Mouse (Mus musculus) liver, embryonic 16.5 days (tissue): ENCODE measurements around the gene Usp24. TPM values are rescaled to one million over a fixed set of nuclear protein-coding genes. Genes with fewer than 3 reads are reported as not detected.

Source experiments
- ATAC-seq: fragments of 200-750 bp; cut with Nextera tagmentation; 2 replicates; pipeline ENCODE4 v1.8.0; 2017; ENCODE audit warnings: low read depth, mild to moderate bottlenecking, moderate number of reproducible peaks, moderate library complexity
- H3K27ac ChIP-seq: fragments of 300-500 bp; sonication (generic); 2 replicates; pipeline ENCODE4 v1.5.1; 2014; ENCODE audit warnings: mild to moderate bottlenecking, low read length
- H3K27me3 ChIP-seq: fragments of 300-500 bp; sonication (generic); 2 replicates; pipeline ENCODE4 v1.6.1; 2014; ENCODE audit warnings: low read depth, low read length, mixed read lengths; ENCODE audit not compliant: control insufficient read depth, insufficient read depth
- H3K36me3 ChIP-seq: fragments of 300-500 bp; sonication (generic); 2 replicates; pipeline ENCODE4 v1.6.1; 2014; ENCODE audit warnings: mild to moderate bottlenecking; ENCODE audit not compliant: control insufficient read depth, insufficient read depth
- H3K4me1 ChIP-seq: fragments of 300-500 bp; sonication (generic); 2 replicates; pipeline ENCODE4 v1.6.1; 2014; ENCODE audit warnings: low read depth, low read length, mixed read lengths; ENCODE audit not compliant: control insufficient read depth
- H3K4me2 ChIP-seq: fragments of 300-500 bp; sonication (generic); 2 replicates; pipeline ENCODE4 v1.6.1; 2014; ENCODE audit warnings: low read depth, low read length, mixed read lengths
- H3K4me3 ChIP-seq: fragments of 300-500 bp; sonication (generic); 2 replicates; pipeline ENCODE4 v1.5.1; 2014; ENCODE audit warnings: low read depth, mild to moderate bottlenecking, low read length
- H3K9ac ChIP-seq: fragments of 300-500 bp; sonication (generic); 2 replicates; pipeline ENCODE4 v1.6.1; 2014; ENCODE audit warnings: low read depth, low read length
- H3K9me3 ChIP-seq: fragments of 300-500 bp; sonication (generic); replicated peaks from 2 replicates; pipeline ENCODE4 v1.6.1; 2016; ENCODE audit warnings: low read length; ENCODE audit not compliant: control insufficient read depth
- whole genome bisulfite sequencing: fragments of 180-500 bp; shearing (Covaris S2); extraction: QIAGEN DNeasy Blood & Tissue Kit; methylation state at CpG from one replicate; pipeline ENCODE4 v1.1.7; 2014; ENCODE audit not compliant: insufficient replicate concordance; 5-methylcytosine and 5-hydroxymethylcytosine counted together
- polyA plus RNA-seq: library from polyadenylated mRNA; unstranded; fragments of >200 nt; fragmentation: Nextera tagmentation; extraction: Ambion mirVana; gene quantifications from 2 replicates; pipeline ENCODE4 v1.2.1, GENCODE M21; 2015

Gene Usp24
- 3.5 and 3.8 TPM in 2 replicates for polyA plus RNA-seq

DNA sequence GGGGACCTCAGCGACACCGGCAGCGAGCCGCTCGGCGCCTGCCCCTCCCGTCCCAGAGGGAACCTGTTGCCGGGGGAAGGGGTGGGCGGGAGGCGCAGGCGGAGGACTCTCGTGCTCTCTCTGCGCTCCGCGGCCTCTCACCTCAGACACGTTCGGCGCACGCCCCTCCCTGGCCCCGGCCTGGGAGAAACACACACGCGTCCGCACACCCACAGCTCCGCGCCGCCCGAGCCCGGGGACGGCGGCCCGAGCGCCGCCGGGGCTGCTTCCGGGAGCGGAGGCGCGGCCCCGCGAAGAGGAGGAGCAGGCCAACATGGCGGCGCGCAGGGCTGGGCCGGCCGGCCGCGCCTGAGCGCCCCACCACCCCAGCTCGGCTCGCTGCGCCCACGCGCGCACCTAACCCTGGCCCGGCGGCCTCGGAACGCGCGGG is at the start of gene Usp24:
Gene Usp24, plus strand, starts transcription at position 293 of the 430 bp plus-strand sequence.
- Histone ChIP-seq H3K9me3 (no peaks in the 10 kb centered on the region), H3K4me2 (peak within 1 kb of the TSS; percentile 83), H3K27ac (peak within 1 kb of the TSS; percentile 95), H3K4me3 (peak within 1 kb of the TSS; percentile 97), H3K27me3 (no peaks in the 10 kb centered on the region), H3K36me3 (no peaks in the 10 kb centered on the region), H3K9ac (peak within 1 kb of the TSS; percentile 97), H3K4me1 (peaks cover 45% of the 10 kb centered on the region)
- under 1% methylated on average over 42 of the region's 60 CpGs for WGBS
- ATAC-seq = peak; percentile 89

DNA sequence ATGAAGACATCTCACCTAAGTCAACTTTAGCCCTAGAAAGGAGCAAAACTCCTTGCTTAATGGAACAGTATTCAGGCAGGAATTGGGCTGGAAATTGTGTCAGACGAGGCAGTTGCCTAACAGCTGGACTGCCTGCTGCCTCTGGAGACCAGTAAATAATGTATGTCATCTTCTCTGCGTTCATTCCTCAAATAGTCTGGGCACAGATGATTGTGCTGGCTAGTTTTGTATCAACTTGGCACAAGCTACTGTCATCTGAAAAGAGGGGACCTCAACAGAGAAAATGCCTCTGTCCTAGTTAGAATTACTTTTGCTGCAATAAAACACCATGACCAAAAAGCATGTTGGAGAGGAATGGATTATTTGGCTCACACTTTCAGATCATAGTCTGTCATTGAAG is 39.1 kb upstream of the Usp24 start:
- 47% methylated on average over 2 of the region's 2 CpGs for WGBS
- no peak for ATAC-seq
- peaks cover 6% of the 10 kb centered on the region for H3K4me1 ChIP-seq
- no peak overlapping the region for H3K4me3 ChIP-seq
- no peaks in the 10 kb centered on the region for H3K27me3 ChIP-seq
- H3K4me2 ChIP-seq = no peak overlapping the region
- no peaks in the 10 kb centered on the region for H3K36me3 ChIP-seq
- H3K9me3 ChIP-seq = no peaks in the 10 kb centered on the region
- no peak overlapping the region for H3K9ac ChIP-seq
- no peak overlapping the region for H3K27ac ChIP-seq

DNA sequence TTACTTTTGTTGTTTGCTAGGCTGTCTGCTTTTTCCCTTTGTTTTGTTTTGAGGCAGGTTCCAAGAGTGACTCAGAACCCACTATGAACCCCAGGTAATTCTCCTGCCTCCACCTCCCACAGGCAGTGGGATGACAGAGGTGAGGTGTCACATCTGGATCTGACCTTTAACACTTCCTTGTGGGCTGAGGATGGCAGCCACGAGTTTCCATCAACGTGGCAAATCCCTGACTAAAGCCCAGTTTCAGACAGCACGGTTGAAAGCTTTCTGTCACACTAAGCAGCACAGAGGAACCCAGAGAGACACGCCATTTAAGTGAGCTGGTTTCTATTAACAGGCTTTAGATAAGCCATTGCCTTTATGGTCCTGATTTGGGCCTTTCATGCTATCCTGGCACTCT is 36.8 kb upstream of the Usp24 start:
- Histone ChIP-seq H3K4me2 (no peak overlapping the region), H3K36me3 (no peaks in the 10 kb centered on the region), H3K27me3 (no peaks in the 10 kb centered on the region), H3K27ac (no peak overlapping the region), H3K4me1 (peaks cover 9% of the 10 kb centered on the region), H3K4me3 (no peak overlapping the region), H3K9ac (no peak overlapping the region), H3K9me3 (no peaks in the 10 kb centered on the region)
- no peak for ATAC-seq
- 34% methylated on average over 4 of the region's 4 CpGs for WGBS

DNA sequence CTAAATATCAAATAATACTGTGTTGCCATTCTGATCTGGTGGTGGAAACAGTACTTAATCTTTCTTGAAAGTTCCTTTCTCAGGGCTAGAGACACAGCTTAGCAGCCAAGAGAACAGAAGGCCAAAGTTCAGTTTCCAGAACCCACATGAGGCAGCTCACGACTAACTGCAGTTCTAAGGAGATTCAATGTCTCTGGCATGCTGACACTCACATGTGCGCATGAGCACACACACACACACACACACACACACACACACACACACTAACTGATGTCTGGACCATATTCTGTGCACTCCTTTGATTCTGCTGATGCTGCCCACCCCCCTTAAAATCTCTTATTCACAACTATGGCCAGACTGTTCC is 34.9 kb upstream of the Usp24 start:
- ATAC-seq = no peak
- H3K4me1 ChIP-seq = peaks cover 9% of the 10 kb centered on the region
- H3K9ac ChIP-seq = no peak overlapping the region
- H3K27ac ChIP-seq = no peak overlapping the region
- no peak overlapping the region for H3K4me3 ChIP-seq
- H3K27me3 ChIP-seq = no peaks in the 10 kb centered on the region
- no peak overlapping the region for H3K4me2 ChIP-seq
- H3K9me3 ChIP-seq = no peaks in the 10 kb centered on the region
- WGBS = 62% methylated on average over 2 of the region's 2 CpGs
- no peaks in the 10 kb centered on the region for H3K36me3 ChIP-seq

DNA sequence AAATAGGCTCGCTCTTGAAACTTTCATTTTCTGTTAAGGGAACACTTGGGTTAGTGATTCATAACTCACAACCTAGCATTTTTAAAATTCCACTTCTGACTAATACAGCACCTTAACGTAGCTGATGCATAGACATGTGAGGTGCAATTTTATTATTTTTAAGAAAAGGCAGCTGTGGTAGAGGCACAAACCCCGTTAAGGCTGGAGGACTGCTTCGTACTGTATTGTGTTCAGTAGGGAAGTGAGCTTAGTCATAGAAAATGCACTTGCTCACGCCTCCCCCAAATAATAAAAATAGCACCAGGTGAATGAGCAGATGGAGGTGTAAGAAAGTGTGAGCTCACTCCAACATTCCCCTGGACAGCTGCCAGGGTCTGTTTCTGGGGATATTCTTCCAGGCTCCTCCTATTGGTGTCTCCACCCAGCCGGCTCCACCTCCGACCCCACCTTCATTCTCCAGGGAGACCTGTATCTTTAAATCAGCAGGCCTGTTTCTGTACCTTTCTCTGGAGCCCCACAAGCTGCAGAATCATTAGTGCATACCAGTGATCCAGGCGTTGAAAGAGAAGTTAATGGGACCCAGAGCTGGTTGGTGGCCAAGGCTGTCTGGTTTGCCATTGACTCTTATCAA is 34.4 kb upstream of the Usp24 start:
- WGBS = 57% methylated on average over 8 of the region's 8 CpGs
- peak; percentile 64 for ATAC-seq

DNA sequence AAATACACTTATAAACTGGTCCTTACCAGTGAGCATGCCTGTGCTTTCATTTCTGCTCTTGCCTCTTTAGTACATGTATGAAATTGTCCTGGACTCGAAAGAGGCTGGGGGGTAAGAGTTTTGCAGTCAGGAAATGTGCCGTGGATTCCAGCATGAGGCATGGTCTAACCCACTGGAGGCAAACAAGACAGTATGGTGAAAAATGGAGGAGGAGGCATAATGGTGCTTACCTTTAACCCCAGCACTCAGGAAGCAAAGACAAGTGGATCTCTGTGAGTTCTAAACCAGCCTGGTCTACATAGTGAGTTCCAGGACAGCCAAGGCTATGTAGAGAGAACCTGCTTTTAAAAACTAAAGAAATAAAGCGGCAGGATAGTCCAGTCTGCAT is 33.9 kb upstream of the Usp24 start:
- 78% methylated on average over 3 of the region's 3 CpGs for WGBS
- no peaks in the 10 kb centered on the region for H3K9me3 ChIP-seq
- H3K4me2 ChIP-seq = no peak overlapping the region
- H3K36me3 ChIP-seq = no peaks in the 10 kb centered on the region
- no peak overlapping the region for H3K9ac ChIP-seq
- no peaks in the 10 kb centered on the region for H3K27me3 ChIP-seq
- no peak overlapping the region for H3K27ac ChIP-seq
- H3K4me1 ChIP-seq = peaks cover 9% of the 10 kb centered on the region
- no peak overlapping the region for H3K4me3 ChIP-seq
- ATAC-seq = no peak

More for the DNA sequence above, 34.4 kb upstream of the Usp24 start:
- Histone ChIP-seq H3K9ac (no peak overlapping the region), H3K4me3 (no peak overlapping the region), H3K36me3 (no peaks in the 10 kb centered on the region), H3K9me3 (no peaks in the 10 kb centered on the region), H3K27me3 (no peaks in the 10 kb centered on the region), H3K27ac (no peak overlapping the region), H3K4me1 (peaks cover 9% of the 10 kb centered on the region), H3K4me2 (no peak overlapping the region)

DNA sequence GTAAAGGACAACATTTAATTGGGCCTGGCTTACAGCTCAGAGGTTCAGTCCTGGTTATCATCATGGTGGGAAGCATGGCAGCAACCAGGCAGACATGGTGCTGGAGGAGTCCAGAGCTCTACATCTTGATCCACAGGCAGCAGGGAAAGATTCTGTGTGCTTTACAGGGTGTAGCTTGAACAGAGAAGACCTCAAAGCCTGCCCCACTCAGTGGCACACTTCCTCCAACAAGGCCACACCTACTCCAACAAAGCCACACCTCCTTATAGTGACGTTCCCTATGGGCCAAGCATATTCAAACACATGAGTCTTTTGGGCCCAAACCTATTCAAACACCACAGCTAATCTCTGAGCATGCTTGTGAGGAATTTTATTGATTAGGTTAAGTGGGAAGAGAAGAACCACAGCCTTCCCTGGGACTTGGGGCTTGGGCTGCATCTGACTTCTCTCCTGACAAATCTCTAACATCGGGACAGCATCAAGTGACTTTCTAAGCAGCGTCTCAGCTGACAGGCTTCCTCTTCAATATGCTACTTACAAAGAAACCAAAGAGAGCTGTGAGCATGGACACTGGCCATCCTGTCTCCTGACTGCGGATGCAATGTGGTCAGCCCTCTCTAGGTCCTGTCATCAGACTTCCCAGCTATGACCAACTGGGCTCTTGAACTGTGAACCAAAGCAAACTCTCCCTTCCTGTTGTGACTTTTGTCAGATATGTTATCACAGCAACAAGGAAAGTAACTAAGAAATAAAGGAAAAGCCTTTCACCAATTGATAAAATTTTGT is 28.9 kb upstream of the Usp24 start:
- WGBS = 60% methylated on average over 4 of the region's 4 CpGs
- H3K27me3 ChIP-seq = no peaks in the 10 kb centered on the region

DNA sequence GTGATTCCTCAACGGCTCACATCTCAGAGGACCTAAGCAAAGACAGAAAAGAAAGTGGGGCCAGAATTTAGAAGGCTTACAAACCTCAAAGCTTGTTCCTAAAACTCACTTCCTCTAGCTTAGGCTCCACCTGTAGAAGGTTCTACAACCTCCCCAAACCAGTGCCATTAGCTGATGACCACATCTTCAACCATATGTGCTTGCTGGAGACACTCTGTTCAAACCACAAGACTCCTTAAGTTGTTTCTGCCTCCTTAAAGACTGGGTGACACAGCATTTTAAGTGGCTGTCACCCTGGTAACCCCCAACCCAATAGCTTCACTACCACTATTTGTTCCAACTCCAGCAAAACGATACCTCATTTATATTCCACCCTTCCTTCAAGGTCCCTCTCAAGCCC is 25.8 kb upstream of the Usp24 start:
- Histone ChIP-seq H3K9ac (no peak overlapping the region), H3K4me1 (no peaks in the 10 kb centered on the region; the same call in 1 of the 2 replicates), H3K9me3 (no peaks in the 10 kb centered on the region), H3K4me2 (no peak overlapping the region), H3K4me3 (no peak overlapping the region), H3K36me3 (no peaks in the 10 kb centered on the region), H3K27me3 (no peaks in the 10 kb centered on the region), H3K27ac (no peak overlapping the region)
- ATAC-seq = no peak
- WGBS = 44% methylated on average over 2 of the region's 2 CpGs

More for the DNA sequence above, 28.9 kb upstream of the Usp24 start:
- Histone ChIP-seq H3K4me1 (peaks cover under 1% of the 10 kb centered on the region), H3K4me3 (no peak overlapping the region), H3K9ac (no peak overlapping the region), H3K27ac (no peak overlapping the region), H3K9me3 (no peaks in the 10 kb centered on the region), H3K36me3 (no peaks in the 10 kb centered on the region), H3K4me2 (no peak overlapping the region)
- no peak; the same call in 1 of the 2 replicates for ATAC-seq

DNA sequence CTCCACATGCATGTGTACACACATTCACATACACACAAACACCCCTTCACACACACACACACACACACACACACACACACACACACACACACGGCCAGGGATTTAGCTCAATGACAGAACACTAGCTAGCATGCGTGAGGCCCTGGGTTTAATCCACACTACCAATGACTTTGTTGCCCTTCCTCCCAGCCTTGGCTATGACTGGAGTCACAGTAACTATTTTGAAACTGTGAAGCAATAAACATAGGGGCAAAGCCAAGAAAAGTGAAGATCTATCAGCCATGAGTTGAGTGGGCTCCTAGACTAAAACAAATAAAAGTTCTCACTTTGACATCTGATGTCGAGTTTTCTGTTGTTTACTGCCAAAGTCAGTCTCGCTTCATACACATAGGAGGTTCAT is 23.2 kb upstream of the Usp24 start:
- no peaks in the 10 kb centered on the region for H3K27me3 ChIP-seq
- no peaks in the 10 kb centered on the region for H3K9me3 ChIP-seq
- H3K27ac ChIP-seq = no peak overlapping the region
- H3K4me2 ChIP-seq = no peak overlapping the region
- 55% methylated on average over 4 of the region's 4 CpGs for WGBS
- no peaks in the 10 kb centered on the region for H3K36me3 ChIP-seq
- peaks cover 12% of the 10 kb centered on the region for H3K4me1 ChIP-seq
- no peak overlapping the region for H3K4me3 ChIP-seq
- H3K9ac ChIP-seq = no peak overlapping the region
- no peak for ATAC-seq
